ENCODE assay signal across 15 mouse cellular contexts in the genomic region with DNA sequence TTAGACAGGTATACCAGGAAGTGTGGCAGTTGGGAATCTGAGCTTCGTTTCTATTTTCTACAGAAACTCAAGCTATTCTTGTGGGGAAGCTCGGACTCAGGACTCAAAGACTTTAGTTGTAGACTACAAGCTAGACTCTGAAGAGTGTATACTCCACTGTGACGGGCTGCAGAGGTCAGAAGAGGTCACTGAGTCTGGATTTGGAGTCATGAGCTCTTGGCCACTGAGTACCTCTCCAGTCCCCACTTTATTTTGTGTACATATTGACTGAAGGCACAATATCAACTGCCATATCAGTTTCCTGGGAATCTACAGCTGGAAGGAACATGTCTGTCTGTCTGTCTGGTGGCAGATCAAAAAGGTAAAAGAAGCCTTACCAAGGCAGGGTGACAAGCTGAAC.
"Had no signal": no experiment of that assay in that cellular context is flagged by ENCODE, and none has a peak within 500 bp of the region (broad histone marks: within the 10 kb centered on the region; RNA-seq: fewer than 3 reads in every experiment).

No protein-coding gene starts in this region.

- H3K4me2 ChIP-seq: neural tube, embryonic 15.5 days; stomach, embryonic 15.5 days had no signal

- H3K9ac ChIP-seq: neural tube, embryonic 15.5 days; stomach, embryonic 15.5 days had no signal

- H3K27me3 ChIP-seq: neural tube, embryonic 15.5 days; stomach, embryonic 15.5 days had no signal

- H3K9me3 ChIP-seq: neural tube, embryonic 15.5 days; stomach, embryonic 15.5 days had no signal

- H3K4me3 ChIP-seq: neural tube, embryonic 15.5 days; stomach, embryonic 15.5 days had no signal

- DNase-seq: retina, postnatal 1 day; right cerebral cortex, adult 18-20 months; right cerebral cortex, postnatal 14 days; right cerebral cortex, postnatal 25 days; right cerebral cortex, postnatal 4 days; spleen, adult 18-20 months; thymus, adult 18-20 months; thymus, adult 2 months; thymus, postnatal 14 days; thymus, postnatal 25 days; thymus, postnatal 36 days; thymus, postnatal 4 days had no signal

- H3K27ac ChIP-seq: neural tube, embryonic 15.5 days; stomach, embryonic 15.5 days; stomach, postnatal 0 days had no signal
